8 mouse cellular contexts compared by ENCODE assay signal in the genomic region with DNA sequence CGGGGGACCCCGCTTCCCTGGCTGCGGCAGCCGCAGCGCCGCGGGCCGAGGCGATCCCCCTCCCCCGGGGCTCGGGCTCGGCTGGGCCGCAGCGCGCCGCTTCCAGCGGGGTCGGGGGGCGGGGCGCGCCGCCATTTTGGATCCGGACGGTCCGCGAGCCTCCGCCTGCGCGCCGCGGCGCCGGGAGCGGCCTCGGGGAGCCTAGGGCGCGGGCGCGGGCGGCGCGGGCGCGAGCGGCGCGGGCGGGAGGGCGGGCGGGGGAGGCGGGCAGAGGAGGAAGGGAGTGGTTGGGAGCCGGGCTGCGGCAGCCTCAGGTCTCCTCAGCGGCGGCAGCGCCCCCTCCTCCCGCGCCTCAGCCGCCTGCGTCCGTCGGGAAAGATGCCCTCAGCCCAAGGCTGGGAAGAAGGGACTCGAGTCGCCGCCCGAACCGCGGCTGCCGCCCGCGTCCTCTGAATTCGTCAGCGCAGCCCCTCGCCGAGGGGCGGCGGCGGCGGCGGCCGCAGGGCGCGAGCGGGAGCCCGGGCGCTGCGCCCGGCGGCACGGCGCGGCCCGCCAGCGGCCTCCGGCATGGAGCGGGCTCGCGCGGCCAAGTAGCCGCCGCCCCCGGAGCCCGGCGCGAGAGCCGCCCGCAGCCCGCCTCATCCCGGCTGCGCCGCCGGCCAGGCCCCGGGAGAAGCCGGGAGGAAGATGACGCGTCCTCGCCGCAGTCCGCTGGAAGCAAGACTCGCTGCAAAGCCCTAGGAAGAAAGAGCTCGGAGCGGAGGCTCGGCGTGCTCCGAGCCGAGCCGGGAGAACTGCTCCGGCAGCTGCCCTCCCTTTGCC. TPM values are rescaled to one million over a fixed set of nuclear protein-coding genes. Genes with fewer than 3 reads are reported as not detected.
DNase-seq lines count a peak whose midpoint lies in the region; ATAC-seq lines count a peak whose summit lies in the region.

Cdc42bpa (plus strand) TSS at position 752 of the 822 bp plus-strand sequence.

- ATAC-seq in erythroblast, adult 5-6 weeks (replicated peaks; ENCODE audit: low FRiP score, poor library complexity, severe bottlenecking), result peak; percentile 75
- peak; percentile 94 for ATAC-seq in kidney, embryonic 14.5 days (ENCODE audit: low FRiP score, low TSS enrichment)
- peak; percentile 89 for ATAC-seq in limb, embryonic 15.5 days (ENCODE audit: insufficient number of reproducible peaks, low FRiP score, low TSS enrichment, low read depth)
- peak; percentile 93 for ATAC-seq in midbrain, embryonic 16.5 days

- peak within 1 kb of the TSS; percentile 97 for H3K27ac ChIP-seq in heart, embryonic 10.5 days
- H3K27ac ChIP-seq in kidney, embryonic 14.5 days (ENCODE audit: low read depth, low read length), result peak within 1 kb of the TSS; percentile 93
- H3K27ac ChIP-seq in limb, embryonic 15.5 days, result peak within 1 kb of the TSS; percentile 95
- H3K27ac ChIP-seq in midbrain, embryonic 16.5 days (ENCODE audit: low read length), result peak within 1 kb of the TSS; percentile 98

- no peaks in the 10 kb centered on the region for H3K36me3 ChIP-seq in heart, embryonic 10.5 days
- H3K36me3 ChIP-seq in kidney, embryonic 14.5 days (ENCODE audit: control insufficient read depth, insufficient read depth, low read length), result no peaks in the 10 kb centered on the region
- no peaks in the 10 kb centered on the region for H3K36me3 ChIP-seq in limb, embryonic 15.5 days
- no peaks in the 10 kb centered on the region for H3K36me3 ChIP-seq in midbrain, embryonic 16.5 days (ENCODE audit: control insufficient read depth, insufficient read depth, low read length)

- H3K9me3 ChIP-seq in heart, embryonic 10.5 days, result no peaks in the 10 kb centered on the region
- no peaks in the 10 kb centered on the region for H3K9me3 ChIP-seq in kidney, embryonic 14.5 days (ENCODE audit: control insufficient read depth, low read length)
- no peaks in the 10 kb centered on the region for H3K9me3 ChIP-seq in limb, embryonic 15.5 days
- H3K9me3 ChIP-seq in midbrain, embryonic 16.5 days (replicated peaks; ENCODE audit: control insufficient read depth, low read length, poor library complexity, severe bottlenecking), result no peaks in the 10 kb centered on the region

- peak within 1 kb of the TSS; percentile 95 for H3K9ac ChIP-seq in kidney, embryonic 14.5 days (ENCODE audit: low read depth, low read length)
- H3K9ac ChIP-seq in limb, embryonic 15.5 days, result peak within 1 kb of the TSS; percentile 87
- peak within 1 kb of the TSS; percentile 96 for H3K9ac ChIP-seq in midbrain, embryonic 16.5 days (ENCODE audit: low read depth, low read length)

- H3K4me2 ChIP-seq in kidney, embryonic 14.5 days (replicated peaks; ENCODE audit: low read depth, low read length), result peak within 1 kb of the TSS; percentile 82
- H3K4me2 ChIP-seq in limb, embryonic 15.5 days, result peak within 1 kb of the TSS; percentile 79
- peak within 1 kb of the TSS; percentile 89 for H3K4me2 ChIP-seq in midbrain, embryonic 16.5 days (ENCODE audit: low read length)

- 3% methylated on average over 113 of the region's 128 CpGs for WGBS in heart, embryonic 10.5 days
- under 1% methylated on average over 58 of the region's 128 CpGs for WGBS in kidney, embryonic 14.5 days
- under 1% methylated on average over 90 of the region's 128 CpGs for WGBS in limb, embryonic 15.5 days
- under 1% methylated on average over 77 of the region's 128 CpGs for WGBS in midbrain, embryonic 16.5 days

- DNase-seq in CD4-positive helper T cell, adult 2 months (ENCODE audit: low read depth, low spot score), result peak; percentile 37
- DNase-seq in brain, adult 2 months (ENCODE audit: low read depth, low spot score), result peak; percentile 89
- DNase-seq in heart, embryonic 10.5 days (ENCODE audit: low spot score), result peak; percentile 88
- DNase-seq in spleen, postnatal 36 days (ENCODE audit: low spot score in 2 of 2), result peak; percentile 47 to 52

- H3K27me3 ChIP-seq in heart, embryonic 10.5 days (ENCODE audit: insufficient read depth, poor library complexity, severe bottlenecking), result no peaks in the 10 kb centered on the region
- H3K27me3 ChIP-seq in kidney, embryonic 14.5 days (ENCODE audit: control insufficient read depth, insufficient read depth, low read length), result no peaks in the 10 kb centered on the region
- H3K27me3 ChIP-seq in limb, embryonic 15.5 days, result no peaks in the 10 kb centered on the region
- no peaks in the 10 kb centered on the region for H3K27me3 ChIP-seq in midbrain, embryonic 16.5 days (ENCODE audit: control insufficient read depth, insufficient read depth, low read depth, low read length)

- H3K4me1 ChIP-seq in heart, embryonic 10.5 days, result peaks cover 22% of the 10 kb centered on the region
- peaks cover 15% of the 10 kb centered on the region for H3K4me1 ChIP-seq in kidney, embryonic 14.5 days (ENCODE audit: control insufficient read depth, insufficient read depth, low read length)
- H3K4me1 ChIP-seq in limb, embryonic 15.5 days, result peaks cover 21% of the 10 kb centered on the region
- peaks cover 16% of the 10 kb centered on the region for H3K4me1 ChIP-seq in midbrain, embryonic 16.5 days (ENCODE audit: control insufficient read depth, insufficient read depth, low read length)

- peak within 1 kb of the TSS; percentile 84 for H3K4me3 ChIP-seq in heart, embryonic 10.5 days
- H3K4me3 ChIP-seq in kidney, embryonic 14.5 days (ENCODE audit: low read length), result peak within 1 kb of the TSS; percentile 85
- peak within 1 kb of the TSS; percentile 80 for H3K4me3 ChIP-seq in limb, embryonic 15.5 days
- H3K4me3 ChIP-seq in midbrain, embryonic 16.5 days (ENCODE audit: low read depth, low read length), result peak within 1 kb of the TSS; percentile 90

RNA-seq across cellular contexts. Expression of gene Cdc42bpa, which starts in this region (rescaled TPM):
- 6.9 and 15.7 TPM in 2 replicates for total RNA-seq in erythroblast, adult 5-6 weeks (2015; ENCODE audit: low replicate concordance)
- total RNA-seq in erythroblast, adult 5-6 weeks (2017; ENCODE audit: low replicate concordance), result 27.2 and 30.0 TPM in 2 replicates
- polyA plus RNA-seq in heart, embryonic 10.5 days (2016; fragmentation: Nextera tagmentation; extraction: Ambion mirVana), result 12.0 and 14.8 TPM in 2 replicates
- 15.2 and 19.7 TPM in 2 replicates for polyA plus RNA-seq in kidney, embryonic 14.5 days (2014; fragmentation: Nextera tagmentation; extraction: Ambion mirVana)
- 15.7 and 17.6 TPM in 2 replicates for polyA plus RNA-seq in limb, embryonic 15.5 days (2015; fragmentation: Nextera tagmentation; extraction: Ambion mirVana)
- 30.0 and 30.3 TPM in 2 replicates for polyA plus RNA-seq in midbrain, embryonic 16.5 days (2015; fragmentation: Nextera tagmentation; extraction: Ambion mirVana)

Comparison
In these comparisons a context has a peak if more than half of its experiments do, and no peak if none do; other contexts are left out.
1. Peak in every context shown above with its lines: DNase-seq, ATAC-seq, H3K4me3 ChIP-seq and H3K27ac ChIP-seq.
2. DNase-seq: peak in every context shown above with its lines; median percentile 89 in brain, adult 2 months; 88 in heart, embryonic 10.5 days; 50 in spleen, postnatal 36 days; 37 in CD4-positive helper T cell, adult 2 months.